Mouse (Mus musculus) C2C12 (cell line): ENCODE results near the gene Smpd2.

ENCODE experiments used
- CTCF ChIP-seq: IDR thresholded peaks from one replicate; pipeline ENCODE4 v1.5.1; 2011; ENCODE audit not compliant: control insufficient read depth, insufficient read depth, insufficient read length
- FOSL1 ChIP-seq: IDR thresholded peaks from one replicate; pipeline ENCODE4 v1.8.0; 2011; ENCODE audit warnings: mild to moderate bottlenecking, low read length; ENCODE audit not compliant: poor library complexity, insufficient read depth, severe bottlenecking
- MAX ChIP-seq: IDR thresholded peaks from one replicate; pipeline ENCODE4 v1.6.1; 2011; ENCODE audit warnings: mild to moderate bottlenecking, control low read depth
- MYOG ChIP-seq: IDR thresholded peaks from one replicate; pipeline ENCODE4 v1.6.1; 2011; ENCODE audit not compliant: control insufficient read depth, insufficient read length; ENCODE audit errors: extremely low read depth
- USF1 ChIP-seq: IDR thresholded peaks from one replicate; pipeline ENCODE4 v1.6.1; 2011; ENCODE audit warnings: low read depth, mild to moderate bottlenecking, control low read depth, moderate library complexity

- TF ChIP-seq FOSL1 (no peak), CTCF (no peak), MAX (no peak), USF1 (no peak), MYOG (no peak)
Observed at GRCm38 (mm10) chr10:41538986-41539385, 48.8 kb upstream of the Smpd2 start.
